ENCODE assay signal across 11 mouse cellular contexts in genomic region chr2:139311401-139311812, GRCm38 (mm10).
DNase-seq lines count a peak whose midpoint lies in the region; ATAC-seq and TF ChIP-seq lines count a peak whose summit lies in the region.
"Had no signal": no experiment of that assay in that cellular context is flagged by ENCODE, and none has a peak within 500 bp of the region (broad histone marks: within the 10 kb centered on the region; RNA-seq: fewer than 3 reads in every experiment).

No protein-coding gene starts in this region.

- H3K27me3 ChIP-seq in midbrain, embryonic 13.5 days = no peaks in the 10 kb centered on the region
- no peaks in the 10 kb centered on the region for H3K27me3 ChIP-seq in midbrain, embryonic 10.5 days (ENCODE audit: low read depth, poor library complexity, severe bottlenecking)
- no peaks in the 10 kb centered on the region for H3K27me3 ChIP-seq in hindbrain, postnatal 0 days (ENCODE audit: insufficient read depth, low read length)

- H3K9ac ChIP-seq in midbrain, embryonic 13.5 days (replicated peaks) = no peak overlapping the region
- H3K9ac ChIP-seq in hindbrain, postnatal 0 days (replicated peaks; ENCODE audit: low read length) = no peak overlapping the region

- 0 out of 2 replicates have a peak, but pooled peaks have one; percentile 53 for ATAC-seq in midbrain, embryonic 13.5 days
- ATAC-seq in hindbrain, postnatal 0 days = peak; percentile 96
- ATAC-seq in erythroblast, adult 5-6 weeks (replicated peaks; ENCODE audit: low FRiP score, poor library complexity, severe bottlenecking) = no peak
- ATAC-seq in megakaryocyte-erythroid progenitor cell, adult 5-6 weeks (replicated peaks; ENCODE audit: low FRiP score, low TSS enrichment, poor library complexity, severe bottlenecking) = no peak
- ATAC-seq: intestine, embryonic 16.5 days had no signal

- H3K4me1 ChIP-seq in midbrain, embryonic 13.5 days (replicated peaks) = no peaks in the 10 kb centered on the region
- no peaks in the 10 kb centered on the region for H3K4me1 ChIP-seq in midbrain, embryonic 10.5 days
- H3K4me1 ChIP-seq in hindbrain, postnatal 0 days (ENCODE audit: insufficient read depth, low read length) = no peaks in the 10 kb centered on the region

- no peak for TF ChIP-seq CTCF in hindbrain, postnatal 0 days (IDR thresholded peaks at IDR 0.05; ENCODE audit: low read depth)

- H3K4me2 ChIP-seq in midbrain, embryonic 13.5 days (replicated peaks) = no peak overlapping the region
- no peak overlapping the region for H3K4me2 ChIP-seq in hindbrain, postnatal 0 days (ENCODE audit: low read depth, low read length)

- 85% methylated on average over 1 of the region's 1 CpGs for WGBS in midbrain, embryonic 13.5 days
- 78% methylated on average over 1 of the region's 1 CpGs for WGBS in midbrain, embryonic 10.5 days
- 61% methylated on average over 1 of the region's 1 CpGs for WGBS in hindbrain, postnatal 0 days

- H3K27ac ChIP-seq in midbrain, embryonic 13.5 days = no peak overlapping the region
- no peak overlapping the region for H3K27ac ChIP-seq in midbrain, embryonic 10.5 days (replicated peaks)
- peak overlapping the region; percentile 64; the same call in 1 of the 2 replicates for H3K27ac ChIP-seq in hindbrain, postnatal 0 days

- no peaks in the 10 kb centered on the region for H3K9me3 ChIP-seq in midbrain, embryonic 13.5 days
- H3K9me3 ChIP-seq in midbrain, embryonic 10.5 days (replicated peaks) = no peaks in the 10 kb centered on the region
- H3K9me3 ChIP-seq in hindbrain, postnatal 0 days (ENCODE audit: low read length) = no peaks in the 10 kb centered on the region

- no peak overlapping the region for H3K4me3 ChIP-seq in midbrain, embryonic 13.5 days (replicated peaks)
- H3K4me3 ChIP-seq in midbrain, embryonic 10.5 days = no peak overlapping the region
- H3K4me3 ChIP-seq in hindbrain, postnatal 0 days (ENCODE audit: low read length) = no peak overlapping the region

- no peak for DNase-seq in midbrain, embryonic 10.5 days (ENCODE audit: low spot score)
- peak; percentile 82 for DNase-seq in cerebellum, adult 8-10 months
- peak; percentile 75 for DNase-seq in hindbrain, postnatal 0 days (ENCODE audit: low spot score)
- DNase-seq in testis, postnatal 14 days (ENCODE audit: low spot score) = no peak
- DNase-seq: gastrocnemius, postnatal 14 days; liver; thymus, postnatal 14 days had no signal

- no peaks in the 10 kb centered on the region for H3K36me3 ChIP-seq in midbrain, embryonic 13.5 days
- H3K36me3 ChIP-seq in midbrain, embryonic 10.5 days = no peaks in the 10 kb centered on the region
- H3K36me3 ChIP-seq in hindbrain, postnatal 0 days (ENCODE audit: insufficient read depth, low read length) = no peaks in the 10 kb centered on the region

Comparison
In these comparisons a context has a peak if more than half of its experiments do, and no peak if none do; other contexts are left out.
1. ATAC-seq: peak in midbrain, embryonic 13.5 days (single experiment) and hindbrain, postnatal 0 days (single experiment); none in erythroblast, adult 5-6 weeks (single experiment) and megakaryocyte-erythroid progenitor cell, adult 5-6 weeks (single experiment).
2. DNase-seq: peak in cerebellum, adult 8-10 months (single experiment) and hindbrain, postnatal 0 days (single experiment); none in midbrain, embryonic 10.5 days (single experiment) and testis, postnatal 14 days (single experiment).